Mouse (Mus musculus) testis, adult 2 months (tissue): ENCODE measurements around the gene Gnptg. TPM values are rescaled to one million over a fixed set of nuclear protein-coding genes. Genes with fewer than 3 reads are reported as not detected.

Experiments
- H3K27ac ChIP-seq: fragments of 200-500 bp; 2 replicates; pipeline ENCODE4 v1.5.1; 2012; ENCODE audit warnings: low read depth, low read length; ENCODE audit not compliant: control insufficient read depth, insufficient read depth
- H3K27me3 ChIP-seq: fragments of 200-500 bp; 2 replicates; pipeline ENCODE4 v1.6.1; 2012; ENCODE audit warnings: mild to moderate bottlenecking, low read length, moderate library complexity; ENCODE audit not compliant: control insufficient read depth, insufficient read depth
- H3K36me3 ChIP-seq: fragments of 200-500 bp; 2 replicates; pipeline ENCODE4 v1.6.1; 2012; ENCODE audit warnings: mild to moderate bottlenecking, low read length; ENCODE audit not compliant: control insufficient read depth, insufficient read depth
- H3K4me1 ChIP-seq: fragments of 200-500 bp; 2 replicates; pipeline ENCODE4 v1.6.1; 2012; ENCODE audit warnings: low read length; ENCODE audit not compliant: control insufficient read depth, insufficient read depth
- H3K4me3 ChIP-seq: fragments of 200-500 bp; 2 replicates; pipeline ENCODE4 v1.5.1; 2012; ENCODE audit warnings: low read depth, mild to moderate bottlenecking, low read length, moderate library complexity, mixed read lengths; ENCODE audit not compliant: control insufficient read depth
- CTCF ChIP-seq: fragments of 200-500 bp; IDR thresholded peaks from 2 replicates; pipeline ENCODE4 v1.5.1; 2012; ENCODE audit warnings: low read depth, mild to moderate bottlenecking, inconsistent platforms, low read length, moderate library complexity; ENCODE audit not compliant: control insufficient read depth, insufficient read depth, insufficient replicate concordance
- POLR2A ChIP-seq: fragments of 200-500 bp; IDR thresholded peaks from 2 replicates; pipeline ENCODE4 v1.6.1; 2012; ENCODE audit warnings: low read depth, mild to moderate bottlenecking, inconsistent platforms, low read length, moderate library complexity; ENCODE audit not compliant: control insufficient read depth
- polyA plus RNA-seq: library from polyadenylated mRNA; depleted of rRNA; stranded (reverse); fragments of >200 nt; gene quantifications from 2 replicates; pipeline ENCODE4 v1.2.3, GENCODE M21; 2012

Gnptg gene
- polyA plus RNA-seq, 1 experiment = 24.5 TPM

DNA sequence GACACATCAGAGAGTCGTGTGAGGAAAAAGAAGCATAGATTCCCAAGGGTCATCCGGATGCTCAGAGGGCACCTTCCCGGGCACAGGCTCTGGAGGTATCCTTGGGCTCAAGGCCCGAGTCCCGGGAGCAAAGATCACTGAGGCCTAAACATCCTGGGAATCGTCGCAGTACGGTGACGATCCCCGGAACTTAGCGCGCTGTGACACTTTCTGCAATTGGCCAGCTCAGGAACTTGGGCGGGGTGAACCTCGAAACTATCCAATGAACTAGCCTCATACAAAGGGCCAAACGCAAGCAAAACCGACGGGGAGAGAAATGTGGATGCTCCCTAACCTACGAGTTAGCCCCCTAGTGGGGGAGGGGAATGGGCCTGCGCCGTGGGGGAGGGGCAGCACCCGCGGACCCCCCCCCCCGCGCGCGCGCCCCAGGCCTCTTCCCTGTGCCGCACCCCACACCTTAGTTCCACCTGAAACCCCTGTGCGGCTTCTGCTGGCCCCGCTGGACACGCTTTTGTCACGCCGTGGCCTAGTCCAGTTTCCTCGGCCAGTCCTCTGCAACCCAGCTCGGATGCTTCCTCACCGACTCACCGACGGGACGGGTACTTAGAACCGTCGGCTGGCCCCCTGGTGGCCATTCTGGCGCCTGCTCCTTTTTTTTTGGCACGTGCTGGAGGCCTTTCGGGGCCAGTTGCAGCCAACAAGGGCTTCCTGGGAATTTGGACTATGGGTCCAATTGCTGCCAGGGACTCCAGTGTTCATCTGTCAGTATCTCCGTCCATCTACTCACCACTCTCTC is 34.0 kb upstream of the Gnptg start:
- Histone ChIP-seq H3K36me3 (no peaks in the 10 kb centered on the region), H3K4me1 (peaks cover 7% of the 10 kb centered on the region), H3K27ac (peak overlapping the region; percentile 95), H3K4me3 (peak overlapping the region; percentile 96), H3K27me3 (no peaks in the 10 kb centered on the region)
- TF ChIP-seq CTCF (peak; percentile 65), POLR2A (peak; percentile 42; the same call in 1 of the 2 replicates)

DNA sequence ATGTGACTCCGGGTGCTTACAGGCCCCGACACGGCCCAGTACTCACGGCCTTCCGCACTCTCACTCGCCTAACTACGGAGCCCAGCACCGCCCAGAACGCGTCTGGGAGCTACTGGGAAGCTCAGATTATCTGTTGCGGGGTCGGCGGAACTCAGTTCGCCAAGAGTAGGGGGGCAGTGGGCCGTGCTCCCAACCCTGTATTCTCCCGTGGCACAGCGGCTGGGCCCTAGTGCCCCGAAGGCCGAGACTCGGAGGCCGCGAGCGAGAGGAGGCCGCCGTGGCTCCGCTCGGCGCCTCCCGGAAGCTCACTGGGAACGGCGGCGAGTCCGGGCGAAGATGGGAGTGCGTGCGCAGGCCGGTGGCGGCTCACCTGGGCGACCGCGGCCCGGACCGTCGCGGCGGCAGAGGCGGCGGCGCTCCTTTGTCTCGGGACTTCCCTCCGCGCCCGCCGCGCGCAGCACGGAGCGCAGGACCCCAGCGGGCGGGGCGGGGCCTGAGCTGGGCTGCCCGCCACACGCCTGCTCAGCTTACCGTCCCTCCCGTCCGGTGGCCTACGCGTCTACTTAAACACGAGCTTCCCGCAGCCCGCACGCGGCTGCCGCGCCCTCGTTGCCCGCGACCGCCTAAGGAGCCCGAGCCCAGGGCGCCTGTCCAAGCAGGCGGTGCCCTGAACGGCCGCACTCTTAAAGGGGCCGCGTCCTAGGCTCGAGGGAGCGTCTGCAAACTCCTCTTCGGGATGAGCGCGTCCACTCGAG is 33.2 kb upstream of the Gnptg start:
- Histone ChIP-seq H3K36me3 (peaks cover 2% of the 10 kb centered on the region), H3K4me1 (peaks cover 7% of the 10 kb centered on the region), H3K27ac (peak overlapping the region; percentile 95), H3K4me3 (peak overlapping the region; percentile 96), H3K27me3 (no peaks in the 10 kb centered on the region)
- TF ChIP-seq CTCF (no peak), POLR2A (peak; percentile 85)

DNA sequence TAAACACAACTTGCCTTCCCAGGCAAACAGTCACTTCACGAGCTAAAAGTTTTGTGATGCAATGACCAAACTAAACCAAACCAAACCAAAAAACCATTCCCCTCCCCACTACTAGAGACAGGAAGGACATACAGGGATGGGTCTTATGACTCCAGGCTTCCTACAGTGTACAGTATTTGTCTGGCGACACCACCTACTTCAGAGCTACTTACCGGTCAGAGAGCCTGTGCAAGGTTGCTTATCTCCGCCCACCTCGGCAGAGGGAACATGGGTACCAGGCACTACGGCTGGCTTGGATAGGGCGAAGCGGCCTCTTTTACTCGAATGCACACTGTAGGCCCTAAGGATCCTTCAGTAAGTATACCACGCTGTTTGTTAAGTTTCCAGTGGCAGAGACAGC is 32.4 kb upstream of the Gnptg start:
- no peak for TF ChIP-seq POLR2A
- no peak for TF ChIP-seq CTCF

DNA sequence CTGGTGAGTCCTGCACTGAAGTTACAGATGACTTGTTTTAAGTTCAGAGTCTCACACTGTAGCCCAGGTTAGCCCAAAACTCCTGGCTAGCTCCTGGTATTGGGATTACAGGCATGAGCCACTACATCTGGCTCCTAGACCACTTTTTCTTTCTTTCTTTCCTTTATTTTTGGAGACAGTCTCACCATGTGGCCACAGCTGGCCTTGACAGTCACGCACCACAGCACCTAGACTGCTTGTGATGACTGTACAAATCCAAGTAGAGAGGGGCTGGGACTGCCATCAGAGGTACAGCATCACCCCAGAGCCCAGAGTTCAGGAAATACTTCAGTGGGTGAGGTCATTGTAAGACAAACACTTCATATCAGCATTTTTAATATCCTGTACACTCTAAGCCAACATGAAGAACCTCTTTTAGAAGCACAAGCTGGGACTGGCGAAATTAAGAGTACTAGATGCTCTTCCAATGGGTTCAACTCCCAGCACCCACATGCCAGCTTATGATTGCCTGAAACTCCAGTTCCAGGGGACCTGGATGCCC is 30.9 kb upstream of the Gnptg start:
- Histone ChIP-seq H3K27me3 (no peaks in the 10 kb centered on the region), H3K4me1 (peaks cover 7% of the 10 kb centered on the region), H3K36me3 (peaks cover 7% of the 10 kb centered on the region), H3K27ac (no peak overlapping the region), H3K4me3 (no peak overlapping the region)
- no peak for TF ChIP-seq POLR2A
- TF ChIP-seq CTCF = no peak

More for the DNA sequence above, 32.4 kb upstream of the Gnptg start:
- H3K36me3 ChIP-seq = peaks cover 4% of the 10 kb centered on the region
- peaks cover 7% of the 10 kb centered on the region for H3K4me1 ChIP-seq
- H3K27ac ChIP-seq = peak overlapping the region; percentile 95
- H3K4me3 ChIP-seq = peak overlapping the region; percentile 96
- no peaks in the 10 kb centered on the region for H3K27me3 ChIP-seq

DNA sequence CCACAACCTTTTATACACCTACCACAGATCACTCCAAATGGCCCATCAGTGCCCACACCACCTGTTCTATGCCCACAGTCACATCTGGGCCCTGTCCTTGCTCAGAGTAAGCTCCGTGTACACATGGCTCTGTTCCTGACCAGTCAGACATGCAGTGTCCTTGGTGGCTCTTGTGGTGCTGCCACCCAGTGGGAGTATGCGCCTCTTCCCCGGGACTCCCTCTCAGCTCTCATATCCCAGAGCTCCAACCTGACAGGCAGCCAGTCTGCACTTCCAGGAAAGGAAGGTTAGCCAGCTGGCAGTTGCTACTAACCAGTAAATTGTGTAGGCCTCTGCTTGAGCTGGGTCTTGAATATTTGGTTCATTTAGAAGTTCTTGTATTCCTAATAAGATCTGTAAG is 24.5 kb upstream of the Gnptg start:
- Histone ChIP-seq H3K36me3 (peaks cover 7% of the 10 kb centered on the region), H3K4me3 (no peak overlapping the region), H3K27ac (no peak overlapping the region), H3K4me1 (no peaks in the 10 kb centered on the region), H3K27me3 (no peaks in the 10 kb centered on the region)
- TF ChIP-seq POLR2A (no peak), CTCF (peak; percentile 32; the same call in 1 of the 2 replicates)

DNA sequence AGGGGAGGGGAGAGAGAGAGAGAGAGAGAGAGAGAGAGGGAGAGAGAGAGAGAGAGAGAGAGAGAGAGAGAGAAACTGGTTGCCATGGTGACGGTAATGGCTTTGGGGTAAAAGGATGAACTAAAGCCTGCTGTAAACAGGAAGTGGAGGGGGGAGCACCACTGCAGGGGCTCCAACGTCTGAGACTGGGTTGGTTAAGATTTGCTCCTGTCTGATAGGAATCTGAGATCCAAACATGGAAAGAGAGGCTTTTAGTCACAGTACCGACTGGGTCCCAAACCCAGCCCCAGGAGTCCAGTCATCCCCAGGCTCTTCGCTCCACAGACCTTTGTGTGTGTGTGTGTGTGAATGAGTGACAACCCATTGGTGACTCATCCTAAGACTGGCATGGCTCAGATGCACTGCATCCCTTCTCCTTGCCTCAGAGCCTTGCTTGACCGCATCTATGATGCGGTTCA is 17.9 kb upstream of the Gnptg start:
- H3K4me3 ChIP-seq = no peak overlapping the region
- H3K27me3 ChIP-seq = no peaks in the 10 kb centered on the region
- H3K36me3 ChIP-seq = no peaks in the 10 kb centered on the region; the same call in 1 of the 2 replicates
- peaks cover 13% of the 10 kb centered on the region for H3K4me1 ChIP-seq
- TF ChIP-seq CTCF (no peak), POLR2A (no peak)
- no peak overlapping the region for H3K27ac ChIP-seq

DNA sequence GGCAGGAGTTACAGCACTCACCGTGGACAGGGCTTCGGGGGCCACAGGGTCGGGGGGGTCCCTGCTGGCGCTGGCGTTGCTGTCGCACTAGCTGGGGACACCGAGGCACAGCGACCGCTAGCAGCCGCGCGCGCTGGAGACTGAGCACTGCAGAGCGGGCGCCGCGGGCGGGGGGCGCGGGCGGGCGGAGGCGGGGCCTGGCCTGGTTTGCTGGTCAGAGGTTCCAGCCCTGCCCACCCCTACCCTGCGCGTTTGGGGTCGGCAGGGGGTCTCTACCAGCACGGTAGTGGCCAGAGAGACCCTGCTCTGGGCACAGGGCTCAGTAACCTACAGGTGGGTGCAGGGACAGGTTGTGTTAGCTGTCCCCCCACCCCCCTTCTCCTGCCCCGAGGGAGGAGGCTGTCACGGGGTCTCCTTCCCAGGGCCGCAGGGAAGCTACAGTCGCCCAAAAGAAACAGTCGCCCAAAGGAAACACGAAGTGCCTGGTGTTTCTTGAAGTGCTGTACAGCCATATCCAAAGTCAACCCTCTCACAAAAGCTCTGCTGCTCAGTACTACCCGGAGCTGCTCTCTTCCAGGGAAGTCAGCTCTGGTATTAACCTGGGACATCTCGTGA is 16.3 kb upstream of the Gnptg start, which contains the start of gene Baiap3:
Gene Baiap3, minus strand, starts transcription at position 225 of the 615 bp plus-strand sequence.
- Histone ChIP-seq H3K27me3 (no peaks in the 10 kb centered on the region), H3K36me3 (no peaks in the 10 kb centered on the region), H3K4me1 (peaks cover 13% of the 10 kb centered on the region), H3K27ac (no peak within 1 kb of the TSS), H3K4me3 (peak within 1 kb of the TSS; percentile 69)
- TF ChIP-seq CTCF = no peak
